Mouse (Mus musculus): ENCODE data around the gene Hoxc8.

GRCm38 (mm10) chr15:103042209-103042608, 51.8 kb downstream of the Hoxc8 start:
- TF ChIP-seq CTCF (IDR thresholded peaks at IDR 0.05 in 2 of 3, conservative IDR thresholded peaks at IDR 0.05 in 1 of 3; ENCODE audit: control insufficient read depth in 1 of 3, insufficient read depth in 1 of 3, low read depth in 2 of 3, low read length in 3 of 3, poor library complexity in 1 of 3, severe bottlenecking in 1 of 3) = no peak
- TF ChIP-seq KAT2A (conservative IDR thresholded peaks at IDR 0.05; ENCODE audit: low read depth, low read length) = no peak
- TF ChIP-seq ZMIZ1 (IDR thresholded peaks at IDR 0.05; ENCODE audit: low read depth, low read length) = no peak
- TF ChIP-seq ZKSCAN1 (IDR thresholded peaks at IDR 0.05; ENCODE audit: low read depth, low read length) = no peak
